In genomic region chr16:8532461-8532860, GRCm38 (mm10) we compare ENCODE assay signal across 28 mouse cellular contexts. TPM values are rescaled to one million over a fixed set of nuclear protein-coding genes. Genes with fewer than 3 reads are reported as not detected.
DNase-seq lines count a peak whose midpoint lies in the region; ATAC-seq lines count a peak whose summit lies in the region.
"Had no signal": no experiment of that assay in that cellular context is flagged by ENCODE, and none has a peak within 500 bp of the region (broad histone marks: within the 10 kb centered on the region; RNA-seq: fewer than 3 reads in every experiment).

No protein-coding gene starts in this region.

- H3K36me3 ChIP-seq in midbrain, embryonic 11.5 days (ENCODE audit: control insufficient read depth, insufficient read depth, low read length), result no peaks in the 10 kb centered on the region
- 0 out of 2 replicates have a peak, but pooled peaks cover under 1% of the 10 kb centered on the region for H3K36me3 ChIP-seq in midbrain, embryonic 14.5 days (ENCODE audit: control insufficient read depth, insufficient read depth, low read length)
- no peaks in the 10 kb centered on the region for H3K36me3 ChIP-seq in forebrain, embryonic 16.5 days (ENCODE audit: control insufficient read depth, insufficient read depth)
- H3K36me3 ChIP-seq: forebrain, embryonic 10.5 days; forebrain, embryonic 12.5 days; G1E had no signal

- no peak overlapping the region for H3K27ac ChIP-seq in midbrain, embryonic 11.5 days (ENCODE audit: low read depth, low read length)
- H3K27ac ChIP-seq in midbrain, embryonic 14.5 days (replicated peaks; ENCODE audit: low read depth, low read length), result no peak overlapping the region
- no peak overlapping the region for H3K27ac ChIP-seq in forebrain, embryonic 16.5 days (ENCODE audit: low read length)
- H3K27ac ChIP-seq: embryonic facial prominence, embryonic 13.5 days; embryonic facial prominence, embryonic 15.5 days; forebrain, embryonic 10.5 days; forebrain, embryonic 12.5 days had no signal

- no peak overlapping the region for H3K4me2 ChIP-seq in midbrain, embryonic 11.5 days
- no peak overlapping the region for H3K4me2 ChIP-seq in midbrain, embryonic 14.5 days (ENCODE audit: low read length)
- H3K4me2 ChIP-seq in forebrain, embryonic 16.5 days (ENCODE audit: low read length), result no peak overlapping the region
- H3K4me2 ChIP-seq: embryonic facial prominence, embryonic 13.5 days; embryonic facial prominence, embryonic 15.5 days; forebrain, embryonic 12.5 days had no signal

- no peak overlapping the region for H3K4me3 ChIP-seq in midbrain, embryonic 11.5 days (ENCODE audit: low read depth, low read length)
- H3K4me3 ChIP-seq in midbrain, embryonic 14.5 days (replicated peaks; ENCODE audit: low read depth, low read length), result no peak overlapping the region
- H3K4me3 ChIP-seq in forebrain, embryonic 16.5 days (replicated peaks; ENCODE audit: low read length), result no peak overlapping the region
- H3K4me3 ChIP-seq: embryonic facial prominence, embryonic 13.5 days; embryonic facial prominence, embryonic 15.5 days; erythroblast, embryonic 14.5 days; forebrain, embryonic 10.5 days; forebrain, embryonic 12.5 days had no signal

- WGBS in midbrain, embryonic 11.5 days, result 92% methylated on average over 9 of the region's 9 CpGs
- 93% methylated on average over 9 of the region's 9 CpGs for WGBS in midbrain, embryonic 14.5 days
- 95% methylated on average over 9 of the region's 9 CpGs for WGBS in forebrain, embryonic 16.5 days

- no peaks in the 10 kb centered on the region for H3K4me1 ChIP-seq in midbrain, embryonic 11.5 days (ENCODE audit: control insufficient read depth, insufficient read depth, low read length)
- H3K4me1 ChIP-seq in midbrain, embryonic 14.5 days (ENCODE audit: control insufficient read depth, insufficient read depth, low read length), result no peaks in the 10 kb centered on the region
- H3K4me1 ChIP-seq in forebrain, embryonic 16.5 days (replicated peaks; ENCODE audit: control insufficient read depth, insufficient read depth, low read length), result no peaks in the 10 kb centered on the region
- H3K4me1 ChIP-seq: embryonic facial prominence, embryonic 15.5 days; forebrain, embryonic 12.5 days had no signal

- peak; percentile 35 for DNase-seq in midbrain, embryonic 11.5 days (ENCODE audit: low spot score, missing footprints)
- no peak for DNase-seq in midbrain, embryonic 14.5 days
- peak; percentile 28 for DNase-seq in ES-CJ7 (ENCODE audit: low read depth, low spot score)
- DNase-seq in R1 (ENCODE audit: low read depth, low spot score), result peak; percentile 73
- no peak for DNase-seq in gastrocnemius, postnatal 25 days
- no peak for DNase-seq in kidney, postnatal 14 days
- DNase-seq: adrenal gland, adult 8-10 months; adrenal gland, postnatal 25 days; B cell, adult 2 months; cerebellum, adult 11 months; cerebellum, adult 18-20 months; cerebellum, adult 8-10 months; cerebellum, adult 9-11 months; cerebellum, postnatal 14 days; cerebellum, postnatal 36 days; embryo, embryonic 11 days; forebrain, postnatal 0 days had no signal

- ATAC-seq in midbrain, embryonic 11.5 days (ENCODE audit: low FRiP score), result no peak
- no peak for ATAC-seq in midbrain, embryonic 14.5 days (ENCODE audit: low FRiP score, low TSS enrichment)
- ATAC-seq in forebrain, embryonic 16.5 days, result no peak
- ATAC-seq: activated CD4-positive, CD25-positive, alpha-beta regulatory T cell, adult 4 months; CD4-positive, CD25-positive, alpha-beta regulatory T cell, adult 4 months; forebrain, embryonic 14.5 days; forebrain, postnatal 0 days; Patski had no signal

- H3K27me3 ChIP-seq in midbrain, embryonic 11.5 days (ENCODE audit: control insufficient read depth, insufficient read depth, low read length), result no peaks in the 10 kb centered on the region
- H3K27me3 ChIP-seq in midbrain, embryonic 14.5 days (ENCODE audit: control insufficient read depth, insufficient read depth, low read length), result no peaks in the 10 kb centered on the region
- H3K27me3 ChIP-seq in forebrain, embryonic 16.5 days (replicated peaks; ENCODE audit: control insufficient read depth, insufficient read depth, low read length), result 0 out of 2 replicates have a peak, but pooled peaks cover 2% of the 10 kb centered on the region
- H3K27me3 ChIP-seq: embryonic facial prominence, embryonic 13.5 days; embryonic facial prominence, embryonic 15.5 days; Patski had no signal

- no peak overlapping the region for H3K9ac ChIP-seq in midbrain, embryonic 11.5 days (ENCODE audit: low read length)
- no peak overlapping the region for H3K9ac ChIP-seq in midbrain, embryonic 14.5 days (replicated peaks; ENCODE audit: low read length)
- no peak overlapping the region for H3K9ac ChIP-seq in forebrain, embryonic 16.5 days (replicated peaks; ENCODE audit: low read depth, low read length)
- H3K9ac ChIP-seq: embryonic facial prominence, embryonic 13.5 days; embryonic facial prominence, embryonic 15.5 days; forebrain, embryonic 12.5 days; forebrain, postnatal 0 days had no signal

- no peaks in the 10 kb centered on the region for H3K9me3 ChIP-seq in midbrain, embryonic 11.5 days (ENCODE audit: control insufficient read depth, low read length)
- no peaks in the 10 kb centered on the region for H3K9me3 ChIP-seq in midbrain, embryonic 14.5 days (ENCODE audit: control insufficient read depth, low read length)
- H3K9me3 ChIP-seq in forebrain, embryonic 16.5 days (ENCODE audit: control insufficient read depth, low read length), result no peaks in the 10 kb centered on the region
- H3K9me3 ChIP-seq: embryonic facial prominence, embryonic 13.5 days; embryonic facial prominence, embryonic 15.5 days; forebrain, embryonic 12.5 days; G1E had no signal

RNA-seq across cellular contexts. Expression of gene Abat, which starts 19.2 kb away (rescaled TPM):
- polyA plus RNA-seq in midbrain, embryonic 11.5 days (2014; fragmentation: Nextera tagmentation; extraction: Ambion mirVana), result 18.1 and 19.6 TPM in 2 replicates
- polyA plus RNA-seq in midbrain, embryonic 14.5 days (2014; fragmentation: Nextera tagmentation; extraction: Ambion mirVana), result 44.2 and 51.2 TPM in 2 replicates
- 1 to 10 TPM; 2.1 to 3.3 TPM for total RNA-seq in gastrocnemius, postnatal 25 days (2021)
- polyA plus RNA-seq in forebrain, embryonic 16.5 days (2015; fragmentation: Nextera tagmentation; extraction: Ambion mirVana), result 48.5 and 58.0 TPM in 2 replicates
- polyA plus RNA-seq: G1E had no signal

Comparison
In these comparisons a context has a peak if more than half of its experiments do, and no peak if none do; other contexts are left out.
1. DNase-seq: peak in midbrain, embryonic 11.5 days (single experiment), ES-CJ7 (single experiment) and R1 (single experiment); none in midbrain, embryonic 14.5 days (single experiment), gastrocnemius, postnatal 25 days (single experiment) and kidney, postnatal 14 days (single experiment).